Mouse (Mus musculus) embryonic facial prominence, embryonic 11.5 days (tissue): ENCODE results near the gene Letm1. TPM values are rescaled to one million over a fixed set of nuclear protein-coding genes. Genes with fewer than 3 reads are reported as not detected.

Source experiments
- ATAC-seq: fragments of 200-750 bp; cut with Nextera tagmentation; replicated peaks from 2 replicates; pipeline ENCODE4 v1.8.0; 2017; ENCODE audit warnings: low read depth; ENCODE audit not compliant: insufficient number of reproducible peaks, low FRiP score, low TSS enrichment
- DNase-seq: peaks from one replicate; pipeline ENCODE4 v3.0.0-alpha.2; 2015; ENCODE audit warnings: low spot score
- H3K27ac ChIP-seq: fragments of 300-500 bp; sonication (generic); replicated peaks from 2 replicates; pipeline ENCODE4 v1.5.1; 2014; ENCODE audit warnings: mild to moderate bottlenecking, low read depth, low read length, control low read depth
- H3K27me3 ChIP-seq: fragments of 300-500 bp; sonication (generic); 2 replicates; pipeline ENCODE4 v1.6.1; 2014; ENCODE audit warnings: mild to moderate bottlenecking, low read length, moderate library complexity, mixed read lengths; ENCODE audit not compliant: control insufficient read depth, insufficient read depth
- H3K36me3 ChIP-seq: fragments of 300-500 bp; sonication (generic); replicated peaks from 2 replicates; pipeline ENCODE4 v1.6.1; 2014; ENCODE audit warnings: low read depth, mild to moderate bottlenecking, low read length, moderate library complexity, mixed read lengths; ENCODE audit not compliant: control insufficient read depth, insufficient read depth
- H3K4me1 ChIP-seq: fragments of 300-500 bp; sonication (generic); 2 replicates; pipeline ENCODE4 v1.6.1; 2014; ENCODE audit warnings: low read length, mixed read lengths; ENCODE audit not compliant: control insufficient read depth, insufficient read depth
- H3K4me2 ChIP-seq: fragments of 300-500 bp; sonication (generic); 2 replicates; pipeline ENCODE4 v1.6.1; 2014; ENCODE audit warnings: low read depth, mild to moderate bottlenecking, control low read depth, low read length, moderate library complexity
- H3K4me3 ChIP-seq: fragments of 300-500 bp; sonication (generic); 2 replicates; pipeline ENCODE4 v1.5.1; 2014; ENCODE audit warnings: low read depth, low read length, control low read depth
- H3K9ac ChIP-seq: fragments of 300-500 bp; sonication (generic); replicated peaks from 2 replicates; pipeline ENCODE4 v1.6.1; 2014; ENCODE audit warnings: mild to moderate bottlenecking, control low read depth, low read length
- H3K9me3 ChIP-seq: fragments of 300-500 bp; sonication (generic); replicated peaks from 2 replicates; pipeline ENCODE4 v1.6.1; 2016; ENCODE audit warnings: mild to moderate bottlenecking, low read length, inconsistent platforms, mixed read lengths; ENCODE audit not compliant: control insufficient read depth
- WGBS: fragments of 180-500 bp; shearing (Covaris S2); extraction: QIAGEN DNeasy Blood & Tissue Kit; methylation state at CpG from one replicate; pipeline ENCODE4 v1.1.7; 2014; 5-methylcytosine and 5-hydroxymethylcytosine counted together
- polyA plus RNA-seq: library from polyadenylated mRNA; unstranded; fragments of >200 nt; fragmentation: Nextera tagmentation; extraction: Ambion mirVana; gene quantifications from 2 replicates; pipeline ENCODE4 v1.2.1, GENCODE M21; 2014

The Letm1 gene
- polyA plus RNA-seq, 1 experiment from 2014 or later = 48.9 TPM

DNA sequence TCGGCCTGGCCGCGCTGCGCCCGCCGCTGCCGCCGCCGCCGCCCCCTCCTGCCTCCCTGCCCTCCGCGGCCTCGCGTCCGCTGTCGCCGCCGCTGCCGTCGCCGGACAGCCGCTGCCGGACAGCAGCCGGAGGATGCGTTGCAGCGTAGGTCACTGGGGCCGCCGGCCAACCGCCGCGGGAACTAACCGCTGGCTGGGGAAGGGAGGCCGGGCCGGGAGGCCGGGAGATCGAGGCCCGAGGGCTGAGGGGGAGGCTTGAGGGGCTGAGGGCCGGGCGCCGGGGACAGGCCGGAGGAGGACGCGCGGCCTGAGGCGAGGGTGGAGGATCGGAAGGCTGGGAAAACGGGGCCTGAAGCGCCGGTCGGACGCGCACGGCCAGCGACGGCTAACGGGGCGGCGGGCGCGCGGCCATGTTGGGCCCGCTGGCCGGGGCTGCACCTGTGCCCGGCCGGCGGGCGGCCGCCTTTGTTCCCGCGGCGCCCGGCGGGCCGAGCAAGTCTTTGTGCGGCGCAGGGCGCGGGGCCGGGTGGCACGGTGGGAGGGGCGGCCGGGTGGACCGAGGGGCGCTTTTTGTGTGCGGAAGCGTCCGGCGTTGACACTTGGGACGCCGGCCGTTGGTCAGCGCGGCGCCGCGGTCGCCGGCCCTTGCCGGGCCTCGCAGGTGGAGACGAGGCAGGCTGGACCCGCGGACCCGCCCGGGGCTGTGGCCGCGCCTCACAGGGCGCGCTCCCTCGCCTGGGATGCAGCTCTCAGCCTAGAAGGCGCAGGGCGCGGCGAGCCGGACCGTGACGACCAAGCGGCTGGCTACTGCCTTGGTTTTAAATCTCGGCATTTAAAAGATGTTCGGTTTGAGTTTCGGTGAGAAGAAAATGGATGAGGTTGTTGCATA, 38.4 kb upstream of the Letm1 start:
- Histone ChIP-seq H3K4me3 (peak overlapping the region; percentile 99), H3K9me3 (no peaks in the 10 kb centered on the region), H3K4me1 (peaks cover 6% of the 10 kb centered on the region), H3K4me2 (peak overlapping the region; percentile 52), H3K27ac (peak overlapping the region; percentile 96), H3K9ac (peak overlapping the region; percentile 100), H3K36me3 (no peaks in the 10 kb centered on the region), H3K27me3 (no peaks in the 10 kb centered on the region)
- under 1% methylated on average over 117 of the region's 121 CpGs for WGBS
- peak; percentile 26; the same call in 1 of the 2 replicates for ATAC-seq
- DNase-seq = peak; percentile 63

DNA sequence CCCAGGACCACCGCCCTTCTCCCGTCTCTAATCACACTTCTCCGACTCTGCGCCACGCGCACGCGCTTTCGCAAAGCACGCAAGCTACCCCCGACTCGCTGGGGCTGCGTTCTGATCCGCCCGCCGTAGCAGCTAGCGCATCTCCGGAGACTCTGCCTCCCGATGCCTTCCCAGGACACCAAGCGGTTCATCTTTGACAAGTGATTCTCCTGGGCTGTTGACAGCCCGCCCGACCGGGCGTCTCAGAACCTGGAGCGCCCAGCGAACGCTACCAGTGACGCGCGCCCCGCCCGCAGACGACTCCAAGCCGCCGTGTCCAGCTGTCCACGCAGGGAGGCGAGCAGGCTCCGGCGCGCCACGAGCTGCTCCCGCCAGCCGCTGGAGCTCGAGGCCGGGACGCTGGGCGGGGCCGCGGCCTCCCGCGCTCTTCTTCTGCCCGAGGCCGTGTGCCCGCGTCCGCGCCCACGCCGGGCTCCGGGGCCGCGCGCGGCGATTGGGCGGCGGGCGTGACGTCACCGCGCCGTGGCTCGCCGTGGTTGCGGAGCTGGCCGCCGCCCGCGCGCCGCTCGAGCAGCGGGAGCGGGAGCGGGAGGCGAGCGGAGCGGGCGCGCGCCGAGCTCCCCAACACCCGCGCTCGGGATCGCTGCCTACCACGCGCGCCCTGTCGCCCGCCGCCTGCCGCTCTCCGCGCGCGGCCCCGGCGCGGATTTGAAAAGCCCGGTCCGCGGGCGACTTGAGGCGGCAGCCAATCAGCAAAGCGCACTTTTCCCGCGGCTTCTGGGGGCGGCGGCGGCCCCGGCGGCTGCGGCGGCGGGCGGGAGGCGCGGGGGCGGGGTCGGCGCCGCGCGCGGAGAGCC, 37.5 kb upstream of the Letm1 start, which contains the start of gene Nsd2:
Gene Nsd2 (plus strand): TSS at position 850 of the 857 bp plus-strand sequence.
- ATAC-seq (peak; percentile 81), DNase-seq (peak; percentile 92)
- WGBS = under 1% methylated on average over 93 of the region's 136 CpGs
- Histone ChIP-seq H3K27me3 (no peaks in the 10 kb centered on the region), H3K4me2 (peak within 1 kb of the TSS; percentile 86), H3K4me3 (peak within 1 kb of the TSS; percentile 99), H3K4me1 (peaks cover 6% of the 10 kb centered on the region), H3K36me3 (no peaks in the 10 kb centered on the region), H3K27ac (peak within 1 kb of the TSS; percentile 96), H3K9me3 (no peaks in the 10 kb centered on the region), H3K9ac (peak within 1 kb of the TSS; percentile 100)

GRCm38 (mm10) chr5:33819141-33819875, 36.7 kb upstream of the Letm1 start:
- Histone ChIP-seq H3K9me3 (no peaks in the 10 kb centered on the region), H3K27me3 (no peaks in the 10 kb centered on the region), H3K36me3 (no peaks in the 10 kb centered on the region), H3K4me3 (peak overlapping the region; percentile 99), H3K4me1 (peaks cover 6% of the 10 kb centered on the region), H3K27ac (peak overlapping the region; percentile 96), H3K9ac (peak overlapping the region; percentile 100), H3K4me2 (peak overlapping the region; percentile 86)
- DNase-seq (peak; percentile 22), ATAC-seq (peak; percentile 42)
- 13% methylated on average over 9 of the region's 9 CpGs for WGBS

GRCm38 (mm10) chr5:33818104-33818503, 35.5 kb upstream of the Letm1 start:
- WGBS = 6% methylated on average over 5 of the region's 5 CpGs
- H3K9ac ChIP-seq = no peak overlapping the region
- DNase-seq (peak; percentile 10), ATAC-seq (no peak)
- no peaks in the 10 kb centered on the region for H3K9me3 ChIP-seq
- H3K36me3 ChIP-seq = no peaks in the 10 kb centered on the region
- H3K27me3 ChIP-seq = no peaks in the 10 kb centered on the region
- no peak overlapping the region for H3K27ac ChIP-seq
- no peak overlapping the region for H3K4me3 ChIP-seq
- peaks cover 6% of the 10 kb centered on the region for H3K4me1 ChIP-seq
- no peak overlapping the region for H3K4me2 ChIP-seq

GRCm38 (mm10) chr5:33816008-33816725, 33.5 kb upstream of the Letm1 start:
- Histone ChIP-seq H3K4me1 (peaks cover 6% of the 10 kb centered on the region), H3K4me2 (no peak overlapping the region), H3K9me3 (no peaks in the 10 kb centered on the region), H3K27ac (no peak overlapping the region), H3K9ac (no peak overlapping the region), H3K4me3 (no peak overlapping the region), H3K27me3 (no peaks in the 10 kb centered on the region), H3K36me3 (no peaks in the 10 kb centered on the region)
- DNase-seq (no peak), ATAC-seq (no peak)
- WGBS = 82% methylated on average over 6 of the region's 6 CpGs

- DNase-seq (no peak), ATAC-seq (no peak)
- 87% methylated on average over 4 of the region's 4 CpGs for WGBS
- Histone ChIP-seq H3K4me2 (no peak overlapping the region), H3K4me3 (no peak overlapping the region), H3K9ac (no peak overlapping the region), H3K27ac (no peak overlapping the region), H3K27me3 (no peaks in the 10 kb centered on the region), H3K9me3 (no peaks in the 10 kb centered on the region; the same call in 1 of the 2 replicates), H3K36me3 (no peaks in the 10 kb centered on the region), H3K4me1 (no peaks in the 10 kb centered on the region)
Measured at GRCm38 (mm10) chr5:33811519-33811918, 28.9 kb upstream of the Letm1 start.

DNA sequence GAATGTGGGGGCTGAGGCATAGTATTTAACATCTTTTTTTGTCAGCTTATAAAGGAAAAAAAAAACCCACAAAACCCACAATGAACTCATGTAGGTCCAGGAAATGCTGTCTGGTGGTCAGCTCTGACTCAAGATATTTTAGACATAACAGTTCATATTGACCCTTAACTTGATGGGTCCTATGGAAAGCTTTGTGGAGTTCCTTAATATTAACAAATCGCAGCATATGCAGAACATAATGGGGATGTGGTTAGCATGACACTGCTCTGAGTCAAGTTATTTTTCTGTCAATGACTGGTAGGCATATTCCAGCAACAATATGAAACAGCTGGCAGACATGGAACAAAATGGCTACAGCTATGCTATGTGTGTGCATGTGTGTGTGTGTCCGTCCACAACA, 20.7 kb upstream of the Letm1 start:
- DNase-seq = no peak
- ATAC-seq = no peak
- H3K4me1 ChIP-seq = no peaks in the 10 kb centered on the region
- no peaks in the 10 kb centered on the region for H3K36me3 ChIP-seq
- no peak overlapping the region for H3K4me2 ChIP-seq
- WGBS = 82% methylated on average over 2 of the region's 2 CpGs
- no peak overlapping the region for H3K27ac ChIP-seq
- no peaks in the 10 kb centered on the region; the same call in 1 of the 2 replicates for H3K9me3 ChIP-seq
- no peaks in the 10 kb centered on the region for H3K27me3 ChIP-seq
- H3K4me3 ChIP-seq = no peak overlapping the region
- H3K9ac ChIP-seq = no peak overlapping the region
